Mouse (Mus musculus) MEL (cell line): Measurements from ENCODE around the gene Anapc15-ps. TPM values are rescaled to one million over a fixed set of nuclear protein-coding genes. Genes with fewer than 3 reads are reported as not detected.
A peak's percentile ranks its signal among the peaks of the same experiment; 100 is the strongest.

Source experiments
- DNase-seq: peaks from one replicate; pipeline ENCODE4 v3.0.0; 2011; ENCODE audit warnings: low read depth, low spot score
- H3K27ac ChIP-seq: 2 replicates; pipeline ENCODE4 v1.5.1; 2012; ENCODE audit warnings: low read depth, mild to moderate bottlenecking, control low read depth, low read length, moderate library complexity; ENCODE audit not compliant: control insufficient read depth
- H3K27me3 ChIP-seq, 2 experiments: fragments of 150-350 bp in 1 of 2; sonication (generic) in 1 of 2; 2 replicates each; pipeline ENCODE4 v1.6.1; 2012; ENCODE audit warnings: low read length in 2 of 2, mild to moderate bottlenecking in 2 of 2, improper control_type of control experiment in 1 of 2, moderate library complexity in 1 of 2; ENCODE audit not compliant: insufficient read depth in 2 of 2, control insufficient read depth in 1 of 2
- H3K36me3 ChIP-seq, 2 experiments: 2 replicates each; pipeline ENCODE4 v1.6.1; 2012 to 2014; ENCODE audit warnings: low read length in 2 of 2, improper control_type of control experiment in 1 of 2, inconsistent platforms in 1 of 2, mild to moderate bottlenecking in 1 of 2; ENCODE audit not compliant: insufficient read depth in 2 of 2, control insufficient read depth in 1 of 2
- H3K4me1 ChIP-seq, 2 experiments: fragments of 150-350 bp in 1 of 2; sonication (generic) in 1 of 2; 2 replicates each; pipeline ENCODE4 v1.6.1; 2012; ENCODE audit warnings: low read length in 2 of 2, improper control_type of control experiment in 1 of 2, mild to moderate bottlenecking in 1 of 2; ENCODE audit not compliant: insufficient read depth in 2 of 2, control insufficient read depth in 1 of 2
- H3K4me3 ChIP-seq, 2 experiments: fragments of 150-350 bp in 1 of 2; sonication (generic) in 1 of 2; 2 replicates each; pipeline ENCODE4 v1.5.1; 2012; ENCODE audit warnings: low read depth in 2 of 2, low read length in 2 of 2, mild to moderate bottlenecking in 2 of 2, moderate library complexity in 2 of 2, control low read depth in 1 of 2, improper control_type of control experiment in 1 of 2; ENCODE audit not compliant: control insufficient read depth in 1 of 2, insufficient read depth in 1 of 2
- H3K79me2 ChIP-seq: 2 replicates; pipeline ENCODE4 v1.6.1; 2012; ENCODE audit warnings: mild to moderate bottlenecking, low read length, moderate library complexity; ENCODE audit not compliant: control insufficient read depth, poor library complexity, insufficient read depth
- H3K9ac ChIP-seq: 2 replicates; pipeline ENCODE4 v1.6.1; 2012; ENCODE audit warnings: low read depth, mild to moderate bottlenecking, control low read depth, low read length, moderate library complexity; ENCODE audit not compliant: control insufficient read depth, poor library complexity, severe bottlenecking
- H3K9me3 ChIP-seq: fragments of 150-350 bp; sonication (generic); replicated peaks from 2 replicates; pipeline ENCODE4 v1.6.1; 2012; ENCODE audit warnings: mild to moderate bottlenecking, low read length, improper control_type of control experiment, moderate library complexity; ENCODE audit not compliant: insufficient read depth
- CHD1 ChIP-seq: IDR thresholded peaks from 2 replicates; pipeline ENCODE4 v1.6.1; 2012; ENCODE audit warnings: low read depth, mild to moderate bottlenecking, inconsistent platforms, low read length, improper control_type of control experiment
- CTCF ChIP-seq, 3 experiments: IDR thresholded peaks in 2 of 3; conservative IDR thresholded peaks in 1 of 3; 2 replicates each; pipeline ENCODE4 v1.5.1; 2011 to 2012; ENCODE audit warnings: low read length in 3 of 3, low read depth in 2 of 3, mild to moderate bottlenecking in 2 of 3, improper control_type of control experiment in 1 of 3, inconsistent platforms in 1 of 3, mixed read lengths in 1 of 3, moderate library complexity in 1 of 3; ENCODE audit not compliant: control insufficient read depth in 1 of 3, insufficient read depth in 1 of 3, poor library complexity in 1 of 3, severe bottlenecking in 1 of 3
- EP300 ChIP-seq, 2 experiments: IDR thresholded peaks; 2 replicates each; pipeline ENCODE4 v1.6.1; 2011; ENCODE audit warnings: improper control_type of control experiment in 2 of 2, low read length in 2 of 2, low read depth in 1 of 2, mild to moderate bottlenecking in 1 of 2
- ETS1 ChIP-seq: IDR thresholded peaks from 2 replicates; pipeline ENCODE4 v1.6.1; 2012; ENCODE audit warnings: low read depth, mild to moderate bottlenecking, inconsistent platforms, low read length, improper control_type of control experiment, moderate library complexity
- GABPA ChIP-seq: IDR thresholded peaks from 2 replicates; pipeline ENCODE4 v1.6.1; 2012; ENCODE audit warnings: low read depth, mild to moderate bottlenecking, inconsistent platforms, low read length, improper control_type of control experiment, moderate library complexity
- HCFC1 ChIP-seq: IDR thresholded peaks from 2 replicates; pipeline ENCODE4 v1.6.1; 2012; ENCODE audit warnings: low read depth, mild to moderate bottlenecking, inconsistent platforms, low read length, improper control_type of control experiment, moderate library complexity
- KAT2A ChIP-seq: conservative IDR thresholded peaks from 2 replicates; pipeline ENCODE4 v1.6.1; 2012; ENCODE audit warnings: low read depth, low read length, improper control_type of control experiment, inconsistent platforms
- MAFK ChIP-seq: IDR thresholded peaks from 2 replicates; pipeline ENCODE4 v1.6.1; 2011; ENCODE audit warnings: low read depth, mild to moderate bottlenecking, low read length, improper control_type of control experiment, borderline replicate concordance
- MEF2A ChIP-seq: IDR thresholded peaks from 2 replicates; pipeline ENCODE4 v1.6.1; 2014; ENCODE audit warnings: low read depth, mild to moderate bottlenecking, inconsistent platforms, low read length, improper control_type of control experiment; ENCODE audit not compliant: poor library complexity, insufficient replicate concordance, severe bottlenecking; ENCODE audit errors: extremely low read depth
- MXI1 ChIP-seq: IDR thresholded peaks from 2 replicates; pipeline ENCODE4 v1.6.1; 2011; ENCODE audit warnings: mild to moderate bottlenecking, low read depth, low read length, improper control_type of control experiment
- MYB ChIP-seq: IDR thresholded peaks from 2 replicates; pipeline ENCODE4 v1.6.1; 2011; ENCODE audit warnings: mild to moderate bottlenecking, low read depth, low read length, improper control_type of control experiment
- NELFE ChIP-seq: IDR thresholded peaks from 2 replicates; pipeline ENCODE4 v1.6.1; 2011; ENCODE audit warnings: low read depth, low read length, improper control_type of control experiment
- NRF1 ChIP-seq: IDR thresholded peaks from 2 replicates; pipeline ENCODE4 v1.6.1; 2014; ENCODE audit warnings: low read depth, mild to moderate bottlenecking, inconsistent platforms, low read length, improper control_type of control experiment, moderate library complexity; ENCODE audit not compliant: poor library complexity, insufficient read depth, severe bottlenecking
- POLR2AphosphoS5 ChIP-seq: IDR thresholded peaks from 2 replicates; pipeline ENCODE4 v1.6.1; 2012; ENCODE audit warnings: low read depth, borderline replicate concordance, mild to moderate bottlenecking, inconsistent platforms, low read length, moderate library complexity, mixed read lengths
- RCOR1 ChIP-seq: IDR thresholded peaks from 2 replicates; pipeline ENCODE4 v1.6.1; 2012; ENCODE audit warnings: low read depth, mild to moderate bottlenecking, inconsistent platforms, low read length, improper control_type of control experiment
- SIN3A ChIP-seq: IDR thresholded peaks from 2 replicates; pipeline ENCODE4 v1.6.1; 2012; ENCODE audit warnings: low read length, improper control_type of control experiment, inconsistent platforms
- SMC3 ChIP-seq: IDR thresholded peaks from 2 replicates; pipeline ENCODE4 v1.6.1; 2011; ENCODE audit warnings: low read depth, low read length, improper control_type of control experiment
- TBP ChIP-seq: IDR thresholded peaks from 2 replicates; pipeline ENCODE4 v1.8.0; 2011; ENCODE audit warnings: low read depth, low read length, improper control_type of control experiment
- UBTF ChIP-seq: IDR thresholded peaks from 2 replicates; pipeline ENCODE4 v1.6.1; 2012; ENCODE audit warnings: low read depth, mild to moderate bottlenecking, inconsistent platforms, low read length, improper control_type of control experiment, moderate library complexity, borderline replicate concordance; ENCODE audit not compliant: insufficient read depth
- ZC3H11A ChIP-seq: IDR thresholded peaks from 2 replicates; pipeline ENCODE4 v1.6.1; 2012; ENCODE audit warnings: low read depth, mild to moderate bottlenecking, inconsistent platforms, low read length, improper control_type of control experiment
- ZKSCAN1 ChIP-seq: IDR thresholded peaks from 2 replicates; pipeline ENCODE4 v1.6.1; 2012; ENCODE audit warnings: low read depth, mild to moderate bottlenecking, inconsistent platforms, low read length, improper control_type of control experiment, moderate library complexity
- ZNF384 ChIP-seq: IDR thresholded peaks from 2 replicates; pipeline ENCODE4 v1.6.1; 2012; ENCODE audit warnings: low read depth, mild to moderate bottlenecking, inconsistent platforms, low read length, improper control_type of control experiment
- polyA plus RNA-seq, 2 experiments: library from polyadenylated mRNA; stranded (reverse) in 1 of 2; unstranded in 1 of 2; fragments of >175 nt in 1 of 2; fragments of >200 nt in 1 of 2; gene quantifications; 2 replicates each; pipeline versions ENCODE4 v1.2.1 to v1.2.4; 2012; ENCODE audit warnings: low replicate concordance in 2 of 2, low read depth in 1 of 2; ENCODE audit not compliant: insufficient read length in 2 of 2, insufficient read depth in 1 of 2, missing spikeins in 1 of 2
- total RNA-seq: library from RNA; depleted of rRNA; stranded (reverse); fragments of 300-350 nt; gene quantifications from 2 replicates; pipeline ENCODE4 v1.2.3, GENCODE M21; 2012

Anapc15-ps gene
- total and polyA plus RNA-seq, 3 experiments = 0.31 TPM; not detected in 2

DNA sequence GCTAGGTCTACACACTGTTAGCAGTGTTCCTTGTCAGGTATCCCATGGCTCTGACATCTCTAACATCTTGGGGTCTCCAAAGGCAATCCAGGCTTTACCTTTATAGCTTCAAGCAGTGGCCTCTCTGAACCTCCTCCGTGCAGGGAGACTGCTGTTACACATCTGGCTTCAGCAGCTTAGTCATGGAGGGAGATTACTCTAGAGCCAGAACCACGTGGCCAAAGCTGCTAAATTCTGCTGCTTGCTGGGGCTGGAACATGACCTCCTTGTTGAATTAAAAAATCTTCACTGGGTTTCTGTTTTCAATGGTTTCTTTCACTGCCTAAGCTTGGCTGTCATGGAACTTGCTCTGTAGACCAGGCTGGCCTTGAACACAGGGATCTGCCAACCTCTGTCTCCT, 44.9 kb downstream of the Anapc15-ps start:
- H3K4me1 ChIP-seq = no peaks in the 10 kb centered on the region
- H3K27ac ChIP-seq = no peak overlapping the region
- DNase-seq = no peak
- no peaks in the 10 kb centered on the region for H3K36me3 ChIP-seq
- H3K27me3 ChIP-seq = no peaks in the 10 kb centered on the region
- H3K79me2 ChIP-seq = no peaks in the 10 kb centered on the region
- H3K9ac ChIP-seq = no peak overlapping the region
- TF ChIP-seq MEF2A = no peak
- no peak for TF ChIP-seq EP300 (IDR thresholded peaks at IDR 0.05; ENCODE audit: low read depth in 1 of 2, low read length in 2 of 2)
- no peak for TF ChIP-seq RCOR1
- TF ChIP-seq CHD1 = no peak
- no peak for TF ChIP-seq ETS1
- TF ChIP-seq HCFC1 = no peak
- no peak for TF ChIP-seq UBTF
- TF ChIP-seq MAFK = no peak
- no peak for TF ChIP-seq CTCF (IDR thresholded peaks at IDR 0.05 in 2 of 3, conservative IDR thresholded peaks at IDR 0.05 in 1 of 3; ENCODE audit: control insufficient read depth in 1 of 3, insufficient read depth in 1 of 3, low read depth in 2 of 3, low read length in 3 of 3, poor library complexity in 1 of 3, severe bottlenecking in 1 of 3)
- TF ChIP-seq NRF1 = no peak
- H3K4me3 ChIP-seq = no peak overlapping the region
- H3K9me3 ChIP-seq = no peaks in the 10 kb centered on the region

DNA sequence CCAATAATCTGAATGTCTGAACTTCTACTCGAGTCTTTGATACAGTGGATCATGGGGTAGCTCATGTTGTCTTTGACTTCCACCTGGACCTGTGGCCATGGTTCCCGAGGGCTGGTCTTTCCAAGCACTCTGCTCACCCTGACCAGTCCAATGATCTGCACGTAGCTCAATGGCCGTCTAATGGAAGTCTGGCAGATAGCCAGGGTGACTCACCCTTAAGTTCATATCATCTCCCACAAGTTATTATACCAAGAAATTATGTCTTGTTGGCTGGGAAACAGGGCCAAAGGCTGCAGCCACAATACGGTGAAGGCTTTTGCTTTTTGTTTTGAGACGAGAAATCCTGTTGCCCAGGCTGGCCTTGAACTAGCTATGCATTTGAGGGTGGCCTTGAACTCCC, 45.9 kb downstream of the Anapc15-ps start:
- Histone ChIP-seq H3K9me3 (no peaks in the 10 kb centered on the region), H3K79me2 (no peaks in the 10 kb centered on the region), H3K27ac (no peak overlapping the region), H3K27me3 (no peaks in the 10 kb centered on the region), H3K4me1 (no peaks in the 10 kb centered on the region), H3K36me3 (no peaks in the 10 kb centered on the region), H3K9ac (no peak overlapping the region), H3K4me3 (no peak overlapping the region)
- DNase-seq = peak; percentile 13
- TF ChIP-seq KAT2A (no peak), TBP (no peak), POLR2AphosphoS5 (no peak), MXI1 (no peak)

DNA sequence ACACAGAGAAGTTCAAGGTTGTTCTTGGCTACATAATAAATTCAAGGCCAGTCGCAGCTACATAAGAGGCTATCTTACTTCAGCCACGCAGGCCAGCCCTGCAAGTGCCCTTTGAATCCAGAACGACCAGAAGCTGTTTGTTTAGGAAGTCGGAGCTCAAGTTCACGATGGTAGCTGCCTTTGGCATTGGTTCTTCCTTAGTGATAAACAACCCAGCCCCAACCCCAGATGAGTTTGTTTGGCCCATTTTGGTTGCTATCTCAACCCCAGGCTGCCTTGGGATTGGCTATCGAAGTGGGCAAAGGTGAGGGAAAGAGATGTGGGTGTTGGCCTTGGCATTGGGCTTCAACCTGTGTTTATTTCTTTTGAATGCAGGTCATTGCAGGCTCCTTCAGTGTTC, 48.0 kb downstream of the Anapc15-ps start:
- H3K27ac ChIP-seq = no peak overlapping the region
- no peak for DNase-seq
- no peaks in the 10 kb centered on the region for H3K4me1 ChIP-seq
- no peaks in the 10 kb centered on the region for H3K36me3 ChIP-seq
- no peaks in the 10 kb centered on the region for H3K79me2 ChIP-seq
- no peak overlapping the region for H3K9ac ChIP-seq
- no peak overlapping the region for H3K4me3 ChIP-seq
- TF ChIP-seq ZC3H11A (no peak), NELFE (no peak), SMC3 (no peak), MYB (no peak), POLR2AphosphoS5 (no peak), SIN3A (no peak), UBTF (no peak), ZKSCAN1 (no peak), GABPA (no peak), EP300 (IDR thresholded peaks at IDR 0.05; ENCODE audit: low read depth in 1 of 2, low read length in 2 of 2) (no peak), ZNF384 (no peak)
- TF ChIP-seq, all 39 proteins: peak for 0
- Histone ChIP-seq H3K9me3 (no peaks in the 10 kb centered on the region), H3K27me3 (no peaks in the 10 kb centered on the region)
